ENCODE assay signal across 9 mouse cellular contexts in genomic region chr14:31272164-31272563, GRCm38 (mm10). TPM values are rescaled to one million over a fixed set of nuclear protein-coding genes. Genes with fewer than 3 reads are reported as not detected.
DNase-seq lines count a peak whose midpoint lies in the region; ATAC-seq and TF ChIP-seq lines count a peak whose summit lies in the region.
"Had no signal": no experiment of that assay in that cellular context is flagged by ENCODE, and none has a peak within 500 bp of the region (broad histone marks: within the 10 kb centered on the region; RNA-seq: fewer than 3 reads in every experiment).

No protein-coding gene starts in this region.

- peaks cover 21% of the 10 kb centered on the region for H3K27me3 ChIP-seq in E14TG2a.4 (ENCODE audit: insufficient read depth, low read length)
- H3K27me3 ChIP-seq: limb, embryonic 12.5 days had no signal

- ATAC-seq in activated CD4-positive, CD25-positive, alpha-beta regulatory T cell, adult 4 months, result peak; percentile 80
- ATAC-seq in granulocyte monocyte progenitor cell, adult 5-6 weeks (replicated peaks; ENCODE audit: poor library complexity, severe bottlenecking), result peak; percentile 65

- H3K4me1 ChIP-seq in E14TG2a.4 (replicated peaks; ENCODE audit: low read depth, low read length), result peaks cover 18% of the 10 kb centered on the region

- H3K36me3 ChIP-seq in E14TG2a.4 (ENCODE audit: insufficient read depth, low read length), result no peaks in the 10 kb centered on the region
- H3K36me3 ChIP-seq: limb, embryonic 12.5 days had no signal

- H3K9me3 ChIP-seq in E14TG2a.4 (ENCODE audit: low read length), result peaks cover 16% of the 10 kb centered on the region
- H3K9me3 ChIP-seq: limb, embryonic 12.5 days had no signal

- peak; percentile 77 for TF ChIP-seq CTCF in E14TG2a.4 (conservative IDR thresholded peaks at IDR 0.05; ENCODE audit: low read length)

- no peak overlapping the region for H3K4me3 ChIP-seq in E14TG2a.4 (replicated peaks; ENCODE audit: low read length)
- H3K4me3 ChIP-seq: limb, embryonic 12.5 days had no signal

- DNase-seq in cerebellum, postnatal 36 days, result peak; percentile 78 to 82
- peak; percentile 85 to 86 for DNase-seq in layer of hippocampus, postnatal 10 days (ENCODE audit: low spot score in 2 of 2)
- peak; percentile 88 for DNase-seq in lung, postnatal 36 days
- peak; percentile 87 for DNase-seq in right cerebral cortex, postnatal 4 days
- peak; percentile 66 to 81 for DNase-seq in urinary bladder, postnatal 4 days (ENCODE audit: low spot score in 2 of 2)

RNA-seq across cellular contexts. Expression of gene Bap1, which starts 20.9 kb away (rescaled TPM):
- polyA plus RNA-seq in activated CD4-positive, CD25-positive, alpha-beta regulatory T cell, adult 4 months (2017; shearing (Covaris generic)), result 10 to 100 TPM; 21.1 to 25.4 TPM
- total RNA-seq in granulocyte monocyte progenitor cell, adult 5-6 weeks (2014; fragmentation: Nextera tagmentation), result 29.9 and 40.9 TPM in 2 replicates
- total RNA-seq in granulocyte monocyte progenitor cell, adult 5-6 weeks (2017), result 47.9 and 54.8 TPM in 2 replicates
- total RNA-seq in layer of hippocampus, postnatal 10 days (2021), result 100 to 1,000 TPM; 117 to 123 TPM

RNA-seq across cellular contexts. Expression of gene Phf7, which starts 21.0 kb away (rescaled TPM):
- 10 to 100 TPM; 10.7 to 12.9 TPM for polyA plus RNA-seq in activated CD4-positive, CD25-positive, alpha-beta regulatory T cell, adult 4 months (2017; shearing (Covaris generic))
- 13.9 and 15.2 TPM in 2 replicates for total RNA-seq in granulocyte monocyte progenitor cell, adult 5-6 weeks (2014; fragmentation: Nextera tagmentation)
- 14.8 and 17.4 TPM in 2 replicates for total RNA-seq in granulocyte monocyte progenitor cell, adult 5-6 weeks (2017)
- 1 to 10 TPM; 4.8 to 5.2 TPM for total RNA-seq in layer of hippocampus, postnatal 10 days (2021)

RNA-seq across cellular contexts. Expression of gene Dnah1, which starts 51.5 kb away (rescaled TPM):
- under 1 TPM in 1 of 2 experiments, not detected in 1; 0.04 TPM for polyA plus RNA-seq in activated CD4-positive, CD25-positive, alpha-beta regulatory T cell, adult 4 months (2017; shearing (Covaris generic))
- 0.02 and 0.32 TPM in 2 replicates for total RNA-seq in granulocyte monocyte progenitor cell, adult 5-6 weeks (2014; fragmentation: Nextera tagmentation)
- total RNA-seq in granulocyte monocyte progenitor cell, adult 5-6 weeks (2017), result 0.05 and 0.17 TPM in 2 replicates
- 1 to 10 TPM; 2.2 to 2.4 TPM for total RNA-seq in layer of hippocampus, postnatal 10 days (2021)

RNA-seq across cellular contexts. Expression of gene Sema3g, which starts 54.5 kb away (rescaled TPM):
- polyA plus RNA-seq in activated CD4-positive, CD25-positive, alpha-beta regulatory T cell, adult 4 months (2017; shearing (Covaris generic)), result not detected
- 0.21 TPM in 1 of 2 replicates, not detected in the other for total RNA-seq in granulocyte monocyte progenitor cell, adult 5-6 weeks (2014; fragmentation: Nextera tagmentation)
- not detected in 2 replicates for total RNA-seq in granulocyte monocyte progenitor cell, adult 5-6 weeks (2017)
- total RNA-seq in layer of hippocampus, postnatal 10 days (2021), result 1 to 10 TPM; 4.7 to 5.4 TPM

RNA-seq across cellular contexts. Expression of gene Nisch, which starts 55.4 kb away (rescaled TPM):
- 100 to 1,000 TPM; 130 to 131 TPM for polyA plus RNA-seq in activated CD4-positive, CD25-positive, alpha-beta regulatory T cell, adult 4 months (2017; shearing (Covaris generic))
- total RNA-seq in granulocyte monocyte progenitor cell, adult 5-6 weeks (2014; fragmentation: Nextera tagmentation), result 137 and 211 TPM in 2 replicates
- total RNA-seq in granulocyte monocyte progenitor cell, adult 5-6 weeks (2017), result 86.1 and 111 TPM in 2 replicates
- 100 to 1,000 TPM; 424 to 481 TPM for total RNA-seq in layer of hippocampus, postnatal 10 days (2021)
